Mouse (Mus musculus) intestine, embryonic 14.5 days (tissue): Measurements from ENCODE around the gene Lamp1. TPM values are rescaled to one million over a fixed set of nuclear protein-coding genes. Genes with fewer than 3 reads are reported as not detected.
A peak's percentile ranks its signal among the peaks of the same experiment; 100 is the strongest.

Experiments
- ATAC-seq: fragments of 200-750 bp; cut with Nextera tagmentation; replicated peaks from 2 replicates; pipeline ENCODE4 v1.8.0; 2017; ENCODE audit warnings: low read depth, moderate number of reproducible peaks, moderate TSS enrichment, moderate library complexity; ENCODE audit not compliant: low FRiP score, low TSS enrichment
- DNase-seq: peaks from one replicate; pipeline ENCODE4 v3.0.0-alpha.2; 2018; ENCODE audit warnings: low spot score
- H3K27ac ChIP-seq: fragments of 300-500 bp; sonication (generic); 2 replicates; pipeline ENCODE4 v1.5.1; 2014; ENCODE audit warnings: low read depth, mild to moderate bottlenecking, control low read depth
- H3K27me3 ChIP-seq: fragments of 300-500 bp; sonication (generic); replicated peaks from 2 replicates; pipeline ENCODE4 v1.6.1; 2014; ENCODE audit warnings: low read length, control low read depth; ENCODE audit not compliant: control insufficient read depth, insufficient read depth
- H3K36me3 ChIP-seq: fragments of 300-500 bp; sonication (generic); 2 replicates; pipeline ENCODE4 v1.6.1; 2014; ENCODE audit warnings: low read length, control low read depth; ENCODE audit not compliant: control insufficient read depth, insufficient read depth
- H3K4me1 ChIP-seq: fragments of 300-500 bp; sonication (generic); replicated peaks from 2 replicates; pipeline ENCODE4 v1.6.1; 2014; ENCODE audit warnings: low read length, control low read depth, mixed read lengths; ENCODE audit not compliant: control insufficient read depth, insufficient read depth
- H3K4me2 ChIP-seq: fragments of 300-500 bp; sonication (generic); 2 replicates; pipeline ENCODE4 v1.6.1; 2014; ENCODE audit warnings: low read length
- H3K4me3 ChIP-seq: fragments of 300-500 bp; sonication (generic); 2 replicates; pipeline ENCODE4 v1.5.1; 2014; ENCODE audit warnings: low read depth, low read length, control low read depth, mixed read lengths
- H3K9ac ChIP-seq: fragments of 300-500 bp; sonication (generic); 2 replicates; pipeline ENCODE4 v1.6.1; 2014; ENCODE audit warnings: mild to moderate bottlenecking, low read length
- H3K9me3 ChIP-seq: fragments of 300-500 bp; sonication (generic); 2 replicates; pipeline ENCODE4 v1.6.1; 2016; ENCODE audit warnings: low read length, control low read depth; ENCODE audit not compliant: control insufficient read depth
- WGBS: fragments of 180-500 bp; shearing (Covaris S2); extraction: QIAGEN DNeasy Blood & Tissue Kit; methylation state at CpG from one replicate; pipeline ENCODE4 v1.1.7; 2014; 5-methylcytosine and 5-hydroxymethylcytosine counted together
- polyA plus RNA-seq: library from polyadenylated mRNA; unstranded; fragments of >200 nt; fragmentation: Nextera tagmentation; extraction: Ambion mirVana; gene quantifications from 2 replicates; pipeline ENCODE4 v1.2.1, GENCODE M21; 2014

Gene Lamp1
- polyA plus RNA-seq, 1 experiment from 2014 or later, result 321 TPM

DNA sequence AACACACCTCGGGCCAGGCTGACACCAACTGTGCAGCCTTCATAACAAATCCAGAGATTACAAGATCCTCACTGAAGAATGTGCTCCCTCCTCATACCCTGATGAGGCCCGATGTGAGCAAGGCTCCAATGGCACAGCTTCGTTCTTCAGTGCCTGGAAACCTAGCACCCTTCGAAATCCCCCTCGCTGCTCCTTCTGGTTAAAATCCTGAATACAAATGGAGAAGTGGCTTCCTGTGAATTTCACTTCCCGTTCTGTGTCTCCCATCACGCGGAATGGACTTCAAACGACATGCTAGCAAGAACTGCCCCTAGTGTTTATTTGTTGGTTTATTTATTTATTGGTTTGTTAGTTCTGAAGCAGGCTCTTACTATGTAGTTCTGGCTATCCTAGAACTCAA is 3.6 kb upstream of the Lamp1 start:
- Histone ChIP-seq H3K27ac (no peak overlapping the region), H3K9me3 (no peaks in the 10 kb centered on the region), H3K4me2 (no peak overlapping the region), H3K9ac (no peak overlapping the region), H3K36me3 (no peaks in the 10 kb centered on the region; the same call in 1 of the 2 replicates), H3K4me3 (no peak overlapping the region), H3K27me3 (no peaks in the 10 kb centered on the region), H3K4me1 (peaks cover 5% of the 10 kb centered on the region)
- ATAC-seq, result no peak
- no peak for DNase-seq
- WGBS, result 63% methylated on average over 9 of the region's 9 CpGs

DNA sequence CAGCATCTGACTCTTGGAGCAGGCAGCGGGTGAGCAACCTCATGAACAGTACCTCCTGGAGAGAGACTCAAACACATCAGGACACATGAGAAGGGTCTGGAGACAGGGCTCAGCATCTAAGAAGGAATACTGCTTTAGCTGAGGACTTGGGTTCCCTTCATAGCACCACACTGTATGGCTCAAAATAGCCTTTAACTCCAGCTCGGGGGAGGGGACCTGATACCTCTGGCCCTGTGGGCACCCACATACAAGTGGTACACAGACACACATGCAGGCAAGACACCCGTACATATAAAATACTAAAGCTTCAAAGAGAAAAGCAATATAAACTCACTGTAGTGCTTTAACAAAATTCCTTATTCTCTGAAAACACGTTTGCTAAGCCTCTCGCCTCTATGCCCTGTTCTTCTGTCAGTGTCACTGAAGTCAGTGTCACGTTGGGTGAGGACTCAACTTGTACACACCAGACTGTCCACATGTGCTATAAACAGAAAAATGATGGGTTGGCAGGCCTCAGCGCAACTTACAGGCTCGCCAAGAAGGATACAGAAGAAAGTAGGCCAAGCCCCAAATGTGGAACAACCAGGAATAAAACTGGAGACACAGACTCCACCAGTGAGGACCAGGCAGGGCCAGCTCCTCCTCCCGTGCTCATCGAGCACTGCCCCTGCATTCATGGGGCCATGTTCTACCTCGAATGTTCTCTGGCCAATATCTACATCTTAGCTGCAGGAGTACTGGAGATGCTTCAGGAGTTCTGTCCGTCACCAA is 2.4 kb upstream of the Lamp1 start:
- ATAC-seq (no peak), DNase-seq (no peak)
- no peak overlapping the region for H3K4me2 ChIP-seq
- peaks cover 11% of the 10 kb centered on the region for H3K4me1 ChIP-seq
- no peak overlapping the region for H3K27ac ChIP-seq
- no peaks in the 10 kb centered on the region for H3K27me3 ChIP-seq
- no peaks in the 10 kb centered on the region; the same call in 1 of the 2 replicates for H3K36me3 ChIP-seq
- no peaks in the 10 kb centered on the region for H3K9me3 ChIP-seq
- 73% methylated on average over 12 of the region's 12 CpGs for WGBS
- no peak overlapping the region for H3K4me3 ChIP-seq
- H3K9ac ChIP-seq, result no peak overlapping the region

DNA sequence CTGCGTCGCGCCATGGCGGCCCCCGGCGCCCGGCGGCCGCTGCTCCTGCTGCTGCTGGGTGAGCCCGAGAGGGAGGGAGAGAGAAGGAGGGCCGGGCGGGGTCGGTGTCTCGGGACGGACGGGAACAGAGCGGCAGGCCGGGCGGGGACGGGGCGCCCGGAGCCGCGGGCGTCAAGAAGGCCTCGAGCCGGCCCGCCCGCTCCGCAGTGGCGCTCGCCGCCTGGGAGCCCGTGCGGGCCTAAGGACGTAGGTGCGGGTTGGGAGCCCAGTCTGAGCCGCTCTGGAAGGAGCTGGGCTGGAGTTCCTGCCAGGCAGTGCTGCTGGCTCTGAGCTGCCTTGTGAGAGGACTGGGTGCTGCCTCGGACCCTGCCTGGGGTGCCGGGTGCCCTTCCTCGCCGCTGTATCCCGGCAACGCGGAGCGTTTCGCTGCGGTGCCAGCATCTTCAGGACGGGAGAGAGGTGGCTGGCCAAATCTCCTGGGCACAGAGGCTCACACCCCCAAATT is 468 bp downstream of the Lamp1 start:
- DNase-seq (no peak), ATAC-seq (peak; percentile 75)
- under 1% methylated on average over 36 of the region's 49 CpGs for WGBS
- peak overlapping the region; percentile 81 for H3K4me2 ChIP-seq
- H3K4me1 ChIP-seq, result peaks cover 11% of the 10 kb centered on the region
- peak overlapping the region; percentile 47 for H3K27ac ChIP-seq
- H3K4me3 ChIP-seq, result peak overlapping the region; percentile 75
- H3K27me3 ChIP-seq, result no peaks in the 10 kb centered on the region
- no peaks in the 10 kb centered on the region; the same call in 1 of the 2 replicates for H3K36me3 ChIP-seq
- no peaks in the 10 kb centered on the region for H3K9me3 ChIP-seq
- peak overlapping the region; percentile 87 for H3K9ac ChIP-seq

DNA sequence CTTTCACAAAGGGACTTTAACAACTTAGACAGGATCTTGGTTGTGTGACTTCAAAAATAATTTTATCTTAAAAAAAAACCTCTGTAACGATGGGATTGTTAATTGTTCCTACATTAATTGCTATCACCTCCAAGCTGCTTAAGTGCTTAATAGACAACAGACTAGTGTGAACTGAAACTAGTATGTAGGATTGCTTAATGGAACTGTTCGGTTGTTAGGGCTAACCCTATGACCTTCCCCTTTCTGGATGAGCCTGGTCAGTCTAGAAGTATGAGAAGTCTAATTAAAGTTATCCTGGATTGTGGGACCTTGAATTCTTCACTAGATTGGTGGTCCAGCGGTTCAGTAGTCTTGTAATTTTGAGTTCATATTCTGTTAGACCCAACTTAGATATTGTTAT is 1.7 kb downstream of the Lamp1 start:
- ATAC-seq, result no peak
- peak overlapping the region; percentile 87 for H3K9ac ChIP-seq

DNA sequence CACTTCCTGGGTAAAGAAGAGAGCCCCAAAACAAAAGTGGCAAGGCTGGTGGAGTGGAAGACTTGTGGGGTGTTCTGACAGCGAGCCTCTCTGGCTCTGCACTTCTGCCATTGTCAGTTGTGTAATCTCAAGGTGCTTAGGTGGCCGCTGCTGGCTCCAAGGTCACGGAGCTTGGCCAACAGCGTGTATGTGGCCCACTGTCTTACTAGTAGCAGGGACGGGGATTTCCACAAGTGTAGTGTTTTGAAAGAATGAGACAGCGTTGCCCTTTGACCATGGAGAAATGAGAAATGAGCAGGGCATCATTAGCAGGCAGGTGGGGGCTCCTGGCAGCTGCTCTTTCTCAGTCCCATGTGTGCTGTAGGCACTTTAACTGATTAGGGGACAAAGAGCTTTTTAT is 3.1 kb downstream of the Lamp1 start:
- H3K27me3 ChIP-seq, result no peaks in the 10 kb centered on the region
- no peak for DNase-seq
- H3K36me3 ChIP-seq, result peaks cover 12% of the 10 kb centered on the region
- peaks cover 11% of the 10 kb centered on the region for H3K4me1 ChIP-seq
- no peak overlapping the region for H3K4me2 ChIP-seq
- H3K27ac ChIP-seq, result no peak overlapping the region
- H3K9me3 ChIP-seq, result no peaks in the 10 kb centered on the region
- no peak for ATAC-seq
- 88% methylated on average over 6 of the region's 6 CpGs for WGBS
- no peak overlapping the region for H3K4me3 ChIP-seq
- no peak overlapping the region for H3K9ac ChIP-seq

More for the DNA sequence above, 1.7 kb downstream of the Lamp1 start:
- WGBS, result 83% methylated on average over 3 of the region's 3 CpGs
- Histone ChIP-seq H3K27me3 (no peaks in the 10 kb centered on the region), H3K4me3 (peak overlapping the region; percentile 75; the same call in 1 of the 2 replicates), H3K36me3 (no peaks in the 10 kb centered on the region), H3K9me3 (no peaks in the 10 kb centered on the region), H3K4me1 (peaks cover 11% of the 10 kb centered on the region), H3K4me2 (peak overlapping the region; percentile 81), H3K27ac (no peak overlapping the region)
- no peak for DNase-seq

DNA sequence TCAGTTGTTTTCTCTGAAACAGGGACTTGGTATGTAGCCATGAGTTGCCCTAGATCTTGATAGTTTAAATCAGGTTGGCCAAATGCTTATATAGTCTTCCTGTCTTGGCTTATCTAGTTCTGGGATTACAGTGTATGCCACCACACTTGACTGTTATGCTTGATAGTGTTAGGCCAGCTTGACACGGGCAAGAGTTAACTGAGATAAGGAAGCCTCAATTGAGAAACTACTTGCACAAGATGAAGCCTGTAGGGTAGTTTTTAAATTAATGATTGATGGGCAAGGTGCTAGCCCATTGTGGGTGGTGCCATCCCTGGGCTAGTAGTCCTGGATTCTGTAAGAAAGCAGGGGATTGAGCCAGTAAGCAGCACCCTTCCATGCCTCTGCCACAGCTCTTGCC is 4.6 kb downstream of the Lamp1 start:
- no peak for DNase-seq
- Histone ChIP-seq H3K9ac (no peak overlapping the region), H3K4me3 (no peak overlapping the region), H3K4me2 (no peak overlapping the region), H3K36me3 (peaks cover 27% of the 10 kb centered on the region), H3K27me3 (no peaks in the 10 kb centered on the region), H3K4me1 (peaks cover 11% of the 10 kb centered on the region), H3K27ac (no peak overlapping the region), H3K9me3 (no peaks in the 10 kb centered on the region)
- 80% methylated on average over 1 of the region's 1 CpGs for WGBS
- ATAC-seq, result no peak

DNA sequence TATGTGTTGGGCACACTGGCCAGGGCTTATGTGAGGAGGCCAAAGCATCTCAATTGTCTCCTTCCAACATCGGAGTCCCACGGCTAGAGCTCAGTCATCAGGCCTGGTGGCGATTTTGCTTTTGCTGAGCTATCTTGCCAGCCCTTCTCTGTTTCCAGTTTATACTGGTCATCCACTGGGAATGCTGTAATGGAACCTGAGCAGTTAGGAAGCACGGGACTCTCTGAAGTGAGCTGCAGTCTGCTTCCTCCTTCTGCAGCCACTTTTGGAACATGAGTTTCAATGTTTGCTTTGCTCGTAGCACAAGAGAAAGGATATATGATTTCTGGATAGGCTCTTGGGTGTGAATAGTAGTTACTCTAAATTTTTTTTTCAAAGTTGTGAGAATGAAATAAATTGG is 5.4 kb downstream of the Lamp1 start:
- ATAC-seq (no peak), DNase-seq (no peak)
- Histone ChIP-seq H3K4me1 (peaks cover 11% of the 10 kb centered on the region), H3K4me3 (no peak overlapping the region), H3K4me2 (no peak overlapping the region), H3K27me3 (no peaks in the 10 kb centered on the region), H3K9me3 (no peaks in the 10 kb centered on the region), H3K9ac (no peak overlapping the region), H3K27ac (no peak overlapping the region), H3K36me3 (peaks cover 35% of the 10 kb centered on the region)
- WGBS, result 93% methylated on average over 5 of the region's 5 CpGs

DNA sequence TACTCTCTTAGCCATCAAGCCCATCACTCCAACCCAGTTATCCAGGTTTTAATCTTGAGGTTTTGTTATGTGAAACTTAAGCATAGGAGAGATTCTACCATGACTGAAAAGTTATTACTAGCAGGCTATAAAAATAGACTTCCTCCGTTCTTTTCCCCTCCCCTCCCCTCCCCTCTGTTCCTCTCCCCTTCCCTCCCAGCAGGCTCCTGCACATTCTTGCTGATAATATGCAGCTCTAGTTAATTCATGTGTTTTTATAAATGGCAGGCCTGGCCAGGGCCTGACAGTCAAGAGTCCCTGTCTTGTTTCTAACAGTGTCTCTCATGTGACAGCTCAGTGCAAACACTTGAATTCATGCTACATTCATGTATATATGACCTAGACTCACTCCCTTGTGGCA is 11.5 kb downstream of the Lamp1 start:
- peaks cover 95% of the 10 kb centered on the region for H3K36me3 ChIP-seq
- no peak overlapping the region for H3K4me2 ChIP-seq
- no peak overlapping the region for H3K9ac ChIP-seq
- no peaks in the 10 kb centered on the region for H3K9me3 ChIP-seq
- no peak for DNase-seq
- no peaks in the 10 kb centered on the region for H3K27me3 ChIP-seq
- 46% methylated on average over 1 of the region's 1 CpGs for WGBS
- no peak overlapping the region for H3K4me3 ChIP-seq
- ATAC-seq, result no peak
- H3K27ac ChIP-seq, result no peak overlapping the region
- no peaks in the 10 kb centered on the region for H3K4me1 ChIP-seq

DNA sequence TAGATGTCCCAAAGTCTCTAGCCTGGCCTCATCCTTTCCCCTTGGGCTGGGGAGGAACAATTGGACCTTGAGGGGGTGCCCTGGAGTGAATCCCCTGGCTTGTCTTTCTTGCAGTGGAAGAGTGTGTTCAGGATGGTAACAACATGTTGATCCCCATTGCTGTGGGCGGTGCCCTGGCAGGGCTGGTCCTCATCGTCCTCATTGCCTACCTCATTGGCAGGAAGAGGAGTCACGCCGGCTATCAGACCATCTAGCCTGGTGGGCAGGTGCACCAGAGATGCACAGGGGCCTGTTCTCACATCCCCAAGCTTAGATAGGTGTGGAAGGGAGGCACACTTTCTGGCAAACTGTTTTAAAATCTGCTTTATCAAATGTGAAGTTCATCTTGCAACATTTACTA is 15.3 kb downstream of the Lamp1 start:
- ATAC-seq (no peak), DNase-seq (no peak)
- 82% methylated on average over 4 of the region's 4 CpGs for WGBS
- H3K27me3 ChIP-seq, result no peaks in the 10 kb centered on the region
- no peak overlapping the region for H3K9ac ChIP-seq
- no peak overlapping the region for H3K4me3 ChIP-seq
- H3K4me1 ChIP-seq, result no peaks in the 10 kb centered on the region
- peaks cover 86% of the 10 kb centered on the region for H3K36me3 ChIP-seq
- H3K9me3 ChIP-seq, result no peaks in the 10 kb centered on the region
- no peak overlapping the region for H3K27ac ChIP-seq
- H3K4me2 ChIP-seq, result no peak overlapping the region
